ENCODE assay signal across 8 mouse cellular contexts in genomic region chr11:69836703-69837576, GRCm38 (mm10). TPM values are rescaled to one million over a fixed set of nuclear protein-coding genes. Genes with fewer than 3 reads are reported as not detected.
A peak's percentile ranks its signal among the peaks of the same experiment; 100 is the strongest.
DNase-seq lines count a peak whose midpoint lies in the region; ATAC-seq and TF ChIP-seq lines count a peak whose summit lies in the region.

No protein-coding gene starts in this region.

- no peak; the same call in 1 of the 2 replicates for ATAC-seq in embryonic facial prominence, embryonic 12.5 days (ENCODE audit: insufficient number of reproducible peaks, insufficient read depth, low FRiP score, low TSS enrichment)
- no peak for ATAC-seq in heart, embryonic 12.5 days (ENCODE audit: insufficient number of reproducible peaks, low FRiP score)
- no peak for ATAC-seq in lung, postnatal 0 days
- ATAC-seq in stomach, embryonic 15.5 days (ENCODE audit: insufficient read depth, low FRiP score, low read depth) = no peak

- H3K27me3 ChIP-seq in embryonic facial prominence, embryonic 12.5 days = no peaks in the 10 kb centered on the region
- H3K27me3 ChIP-seq in heart, embryonic 12.5 days (replicated peaks) = peaks cover 48% of the 10 kb centered on the region
- 0 out of 2 replicates have a peak, but pooled peaks cover 5% of the 10 kb centered on the region for H3K27me3 ChIP-seq in lung, postnatal 0 days (replicated peaks; ENCODE audit: insufficient read depth, low read length)
- H3K27me3 ChIP-seq in stomach, embryonic 15.5 days (replicated peaks) = peaks cover 3% of the 10 kb centered on the region; the same call in 1 of the 2 replicates

- peak overlapping the region; percentile 97 for H3K4me2 ChIP-seq in embryonic facial prominence, embryonic 12.5 days (replicated peaks)
- H3K4me2 ChIP-seq in heart, embryonic 12.5 days = peak overlapping the region; percentile 92
- H3K4me2 ChIP-seq in lung, postnatal 0 days (replicated peaks; ENCODE audit: low read depth, low read length) = peak overlapping the region; percentile 94
- H3K4me2 ChIP-seq in stomach, embryonic 15.5 days = peak overlapping the region; percentile 91

- TF ChIP-seq EP300 in lung, postnatal 0 days (IDR thresholded peaks at IDR 0.05) = no peak

- no peak for TF ChIP-seq CTCF in lung, postnatal 0 days (IDR thresholded peaks at IDR 0.05)

- under 1% methylated on average over 48 of the region's 52 CpGs for WGBS in embryonic facial prominence, embryonic 12.5 days
- WGBS in heart, embryonic 12.5 days = 1% methylated on average over 41 of the region's 52 CpGs
- WGBS in lung, postnatal 0 days = 3% methylated on average over 37 of the region's 52 CpGs
- 2% methylated on average over 40 of the region's 52 CpGs for WGBS in stomach, embryonic 15.5 days

- peak; percentile 31 for DNase-seq in adrenal gland, adult 8-10 months
- no peak for DNase-seq in adrenal gland, postnatal 4 days (ENCODE audit: low spot score in 2 of 2)
- DNase-seq in MN1 (ENCODE audit: low spot score) = peak; percentile 67
- peak; percentile 49 to 66 for DNase-seq in kidney, postnatal 4 days
- DNase-seq in lung, postnatal 0 days (ENCODE audit: low spot score) = peak; percentile 32

- H3K9ac ChIP-seq in embryonic facial prominence, embryonic 12.5 days = peak overlapping the region; percentile 87
- H3K9ac ChIP-seq in heart, embryonic 12.5 days = peak overlapping the region; percentile 78
- peak overlapping the region; percentile 55 for H3K9ac ChIP-seq in lung, postnatal 0 days (replicated peaks; ENCODE audit: low read depth)
- peak overlapping the region; percentile 62 for H3K9ac ChIP-seq in stomach, embryonic 15.5 days

- peaks cover 20% of the 10 kb centered on the region for H3K36me3 ChIP-seq in embryonic facial prominence, embryonic 12.5 days
- no peaks in the 10 kb centered on the region for H3K36me3 ChIP-seq in heart, embryonic 12.5 days
- H3K36me3 ChIP-seq in lung, postnatal 0 days (ENCODE audit: insufficient read depth, low read length) = no peaks in the 10 kb centered on the region
- no peaks in the 10 kb centered on the region for H3K36me3 ChIP-seq in stomach, embryonic 15.5 days

- H3K27ac ChIP-seq in embryonic facial prominence, embryonic 12.5 days = peak overlapping the region; percentile 92
- 0 out of 2 replicates have a peak overlapping the region, but pooled peaks have one; percentile 41 for H3K27ac ChIP-seq in heart, embryonic 12.5 days (ENCODE audit: poor library complexity, severe bottlenecking)
- H3K27ac ChIP-seq in lung, postnatal 0 days (ENCODE audit: low read length) = peak overlapping the region; percentile 90
- H3K27ac ChIP-seq in stomach, embryonic 15.5 days = peak overlapping the region; percentile 91

- peak overlapping the region; percentile 79 for H3K4me3 ChIP-seq in embryonic facial prominence, embryonic 12.5 days
- peak overlapping the region; percentile 63 for H3K4me3 ChIP-seq in heart, embryonic 12.5 days
- peak overlapping the region; percentile 55 for H3K4me3 ChIP-seq in lung, postnatal 0 days (ENCODE audit: low read depth, low read length)
- peak overlapping the region; percentile 77 for H3K4me3 ChIP-seq in stomach, embryonic 15.5 days (replicated peaks)

- H3K9me3 ChIP-seq in embryonic facial prominence, embryonic 12.5 days = no peaks in the 10 kb centered on the region
- no peaks in the 10 kb centered on the region for H3K9me3 ChIP-seq in heart, embryonic 12.5 days (replicated peaks)
- H3K9me3 ChIP-seq in lung, postnatal 0 days (ENCODE audit: low read length) = no peaks in the 10 kb centered on the region
- no peaks in the 10 kb centered on the region for H3K9me3 ChIP-seq in stomach, embryonic 15.5 days

- peaks cover 37% of the 10 kb centered on the region for H3K4me1 ChIP-seq in embryonic facial prominence, embryonic 12.5 days
- peaks cover 45% of the 10 kb centered on the region for H3K4me1 ChIP-seq in heart, embryonic 12.5 days (replicated peaks)
- H3K4me1 ChIP-seq in lung, postnatal 0 days (ENCODE audit: insufficient read depth, low read depth, low read length) = peaks cover 11% of the 10 kb centered on the region
- H3K4me1 ChIP-seq in stomach, embryonic 15.5 days = peaks cover 37% of the 10 kb centered on the region

RNA-seq across cellular contexts. Expression of gene Nlgn2, which starts 0.6 kb away (rescaled TPM):
- 10 to 100 TPM; 22.2 to 48.7 (median 35.8) TPM for total RNA-seq in adrenal gland, adult 8-10 months (2022)
- total RNA-seq in adrenal gland, postnatal 4 days (2021) = 10 to 100 TPM; 33.6 to 35.2 TPM
- 13.0 and 13.1 TPM in 2 replicates for polyA plus RNA-seq in embryonic facial prominence, embryonic 12.5 days (2016; fragmentation: Nextera tagmentation; extraction: Ambion mirVana)
- polyA plus RNA-seq in heart, embryonic 12.5 days (2016; fragmentation: Nextera tagmentation; extraction: Ambion mirVana) = 1.8 and 2.3 TPM in 2 replicates
- 2.9 and 3.9 TPM in 2 replicates for polyA plus RNA-seq in lung, postnatal 0 days (2015; fragmentation: Nextera tagmentation; extraction: Ambion mirVana)
- 6.3 and 7.4 TPM in 2 replicates for polyA plus RNA-seq in stomach, embryonic 15.5 days (2015; fragmentation: Nextera tagmentation; extraction: Ambion mirVana)

RNA-seq across cellular contexts. Expression of gene Tmem256, which starts 1.4 kb away (rescaled TPM):
- 100 to 1,000 TPM; 122 to 164 (median 149) TPM for total RNA-seq in adrenal gland, adult 8-10 months (2022)
- total RNA-seq in adrenal gland, postnatal 4 days (2021) = 100 to 1,000 TPM; 141 to 143 TPM
- polyA plus RNA-seq in embryonic facial prominence, embryonic 12.5 days (2016; fragmentation: Nextera tagmentation; extraction: Ambion mirVana) = 351 and 399 TPM in 2 replicates
- polyA plus RNA-seq in heart, embryonic 12.5 days (2016; fragmentation: Nextera tagmentation; extraction: Ambion mirVana) = 289 and 297 TPM in 2 replicates
- 365 and 395 TPM in 2 replicates for polyA plus RNA-seq in lung, postnatal 0 days (2015; fragmentation: Nextera tagmentation; extraction: Ambion mirVana)
- polyA plus RNA-seq in stomach, embryonic 15.5 days (2015; fragmentation: Nextera tagmentation; extraction: Ambion mirVana) = 400 and 416 TPM in 2 replicates

RNA-seq across cellular contexts. Expression of gene Plscr3, which starts 9.2 kb away (rescaled TPM):
- total RNA-seq in adrenal gland, adult 8-10 months (2022) = 10 to 100 TPM; 40.2 to 69.1 (median 62.1) TPM
- 10 to 100 TPM; 76.6 to 77.9 TPM for total RNA-seq in adrenal gland, postnatal 4 days (2021)
- 122 and 127 TPM in 2 replicates for polyA plus RNA-seq in embryonic facial prominence, embryonic 12.5 days (2016; fragmentation: Nextera tagmentation; extraction: Ambion mirVana)
- 77.9 and 82.3 TPM in 2 replicates for polyA plus RNA-seq in heart, embryonic 12.5 days (2016; fragmentation: Nextera tagmentation; extraction: Ambion mirVana)
- 107 and 114 TPM in 2 replicates for polyA plus RNA-seq in lung, postnatal 0 days (2015; fragmentation: Nextera tagmentation; extraction: Ambion mirVana)
- polyA plus RNA-seq in stomach, embryonic 15.5 days (2015; fragmentation: Nextera tagmentation; extraction: Ambion mirVana) = 80.8 and 81.3 TPM in 2 replicates

RNA-seq across cellular contexts. Expression of gene Spem1, which starts 15.0 kb away (rescaled TPM):
- under 1 TPM in 1 of 4 experiments, not detected in 3; 0.38 TPM for total RNA-seq in adrenal gland, adult 8-10 months (2022)
- not detected for total RNA-seq in adrenal gland, postnatal 4 days (2021)
- polyA plus RNA-seq in embryonic facial prominence, embryonic 12.5 days (2016; fragmentation: Nextera tagmentation; extraction: Ambion mirVana) = 0.29 and 0.58 TPM in 2 replicates
- polyA plus RNA-seq in heart, embryonic 12.5 days (2016; fragmentation: Nextera tagmentation; extraction: Ambion mirVana) = not detected in 2 replicates
- not detected in 2 replicates for polyA plus RNA-seq in lung, postnatal 0 days (2015; fragmentation: Nextera tagmentation; extraction: Ambion mirVana)
- polyA plus RNA-seq in stomach, embryonic 15.5 days (2015; fragmentation: Nextera tagmentation; extraction: Ambion mirVana) = not detected in 2 replicates

RNA-seq across cellular contexts. Expression of gene Spem2, which starts 18.7 kb away (rescaled TPM):
- total RNA-seq in adrenal gland, adult 8-10 months (2022) = not detected
- not detected for total RNA-seq in adrenal gland, postnatal 4 days (2021)
- not detected in 2 replicates for polyA plus RNA-seq in embryonic facial prominence, embryonic 12.5 days (2016; fragmentation: Nextera tagmentation; extraction: Ambion mirVana)
- polyA plus RNA-seq in heart, embryonic 12.5 days (2016; fragmentation: Nextera tagmentation; extraction: Ambion mirVana) = not detected in 2 replicates
- polyA plus RNA-seq in lung, postnatal 0 days (2015; fragmentation: Nextera tagmentation; extraction: Ambion mirVana) = not detected in 2 replicates
- not detected in 2 replicates for polyA plus RNA-seq in stomach, embryonic 15.5 days (2015; fragmentation: Nextera tagmentation; extraction: Ambion mirVana)

Comparison
In these comparisons a context has a peak if more than half of its experiments do, and no peak if none do; other contexts are left out.
1. DNase-seq: peak in adrenal gland, adult 8-10 months (single experiment), MN1 (single experiment), kidney, postnatal 4 days (2 of 2) and lung, postnatal 0 days (single experiment); none in adrenal gland, postnatal 4 days (0 of 2).
2. H3K27ac ChIP-seq: peak in every context shown above with its lines; median percentile 92 in embryonic facial prominence, embryonic 12.5 days; 91 in stomach, embryonic 15.5 days; 90 in lung, postnatal 0 days; 41 in heart, embryonic 12.5 days.
3. Peak in every context shown above with its lines, with median percentiles within 50 percentile points of each other: H3K4me2 ChIP-seq, H3K4me3 ChIP-seq and H3K9ac ChIP-seq.